20 mouse cellular contexts compared by ENCODE assay signal in the genomic region with DNA sequence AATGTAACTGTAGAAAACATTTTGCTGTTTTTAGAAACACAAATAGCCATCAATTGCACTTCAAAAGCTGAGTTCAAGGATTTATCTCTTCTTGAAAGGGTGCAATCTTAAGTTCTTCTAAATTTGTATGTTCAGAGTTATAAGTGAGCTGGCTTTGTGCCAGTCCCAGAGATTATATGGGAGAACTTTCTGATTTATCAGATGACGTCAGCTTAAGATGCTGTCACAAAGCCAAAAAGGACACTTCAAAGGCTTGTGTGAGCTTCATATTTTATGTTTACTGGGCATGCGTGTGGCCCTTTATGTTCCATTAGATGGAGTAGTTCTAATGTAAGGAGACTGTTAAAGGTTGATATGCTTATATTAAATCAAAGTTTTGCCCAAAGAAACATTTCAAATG.
"Had no signal": no experiment of that assay in that cellular context is flagged by ENCODE, and none has a peak within 500 bp of the region (broad histone marks: within the 10 kb centered on the region; RNA-seq: fewer than 3 reads in every experiment).

No protein-coding gene starts in this region.

- H3K9me3 ChIP-seq: limb, embryonic 13.5 days; liver, embryonic 13.5 days; megakaryocyte, embryonic 14.5 days; midbrain, embryonic 10.5 days; midbrain, embryonic 13.5 days; neural tube, embryonic 13.5 days; stomach, embryonic 15.5 days had no signal

- H3K4me2 ChIP-seq: limb, embryonic 13.5 days; liver, embryonic 13.5 days; midbrain, embryonic 13.5 days; neural tube, embryonic 13.5 days; stomach, embryonic 15.5 days had no signal

- H3K27ac ChIP-seq: limb, embryonic 13.5 days; liver, embryonic 13.5 days; midbrain, embryonic 10.5 days; midbrain, embryonic 13.5 days; neural tube, embryonic 13.5 days; stomach, embryonic 15.5 days had no signal

- ATAC-seq: lung, postnatal 0 days; midbrain, embryonic 13.5 days; midbrain, embryonic 16.5 days had no signal

- H3K36me3 ChIP-seq: limb, embryonic 13.5 days; liver, embryonic 13.5 days; midbrain, embryonic 10.5 days; midbrain, embryonic 13.5 days; neural tube, embryonic 13.5 days; stomach, embryonic 15.5 days had no signal

- DNase-seq: kidney, adult 11 months; kidney, adult 9 months; kidney, postnatal 10 days; kidney, postnatal 36 days; left cerebral cortex, postnatal 4 days; liver, embryonic 13.5 days; lung, adult 2 months; retina, postnatal 1 day; right cerebral cortex, postnatal 25 days; spleen, adult 18-20 months; thymus, postnatal 25 days had no signal

- H3K4me3 ChIP-seq: limb, embryonic 13.5 days; liver, embryonic 13.5 days; megakaryocyte, embryonic 14.5 days; midbrain, embryonic 10.5 days; midbrain, embryonic 13.5 days; myocyte; neural tube, embryonic 13.5 days; stomach, embryonic 15.5 days had no signal

- H3K9ac ChIP-seq: limb, embryonic 13.5 days; liver, embryonic 13.5 days; midbrain, embryonic 13.5 days; neural tube, embryonic 13.5 days; stomach, embryonic 15.5 days had no signal

- H3K4me1 ChIP-seq: limb, embryonic 13.5 days; liver, embryonic 13.5 days; megakaryocyte, embryonic 14.5 days; midbrain, embryonic 10.5 days; midbrain, embryonic 13.5 days; neural tube, embryonic 13.5 days; stomach, embryonic 15.5 days had no signal

- H3K27me3 ChIP-seq: limb, embryonic 13.5 days; liver, embryonic 13.5 days; megakaryocyte, embryonic 14.5 days; midbrain, embryonic 13.5 days; neural tube, embryonic 13.5 days; stomach, embryonic 15.5 days had no signal
